Mouse (Mus musculus): ENCODE results near the gene Creb1.

DNA sequence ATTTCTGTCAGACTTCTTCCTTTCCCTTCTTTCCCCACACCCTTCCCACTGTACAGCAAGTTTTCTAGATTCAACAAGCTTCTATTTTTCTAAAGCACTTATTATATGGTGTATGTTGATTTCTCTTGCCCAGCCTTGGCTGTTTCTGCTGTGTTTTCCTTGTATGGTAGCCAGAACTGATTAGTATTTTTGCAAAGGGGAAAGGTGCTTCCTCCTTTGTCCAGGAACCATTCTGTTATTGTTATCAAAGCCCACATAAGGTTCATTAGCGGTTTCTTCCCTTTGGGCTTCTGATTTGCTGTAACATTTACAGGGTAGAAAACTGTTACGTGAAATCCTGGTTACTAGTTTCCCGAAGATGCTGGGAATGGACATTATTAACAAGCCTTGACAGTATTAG lies 27.7 kb downstream of the Creb1 start:
- TF ChIP-seq CTCF (conservative IDR thresholded peaks at IDR 0.05; ENCODE audit: low read length) (no peak), POU5F1 (IDR thresholded peaks at IDR 0.05; ENCODE audit: borderline replicate concordance, low read length) (no peak), NANOG (IDR thresholded peaks at IDR 0.05; ENCODE audit: borderline replicate concordance, low read length) (no peak)

Measured in E14TG2a.4 (cell line).